Comparison of ENCODE assay signal across 11 mouse cellular contexts in genomic region chr4:62509946-62510345, GRCm38 (mm10). TPM values are rescaled to one million over a fixed set of nuclear protein-coding genes. Genes with fewer than 3 reads are reported as not detected.
DNase-seq lines count a peak whose midpoint lies in the region; ATAC-seq and TF ChIP-seq lines count a peak whose summit lies in the region.
"Had no signal": no experiment of that assay in that cellular context is flagged by ENCODE, and none has a peak within 500 bp of the region (broad histone marks: within the 10 kb centered on the region; RNA-seq: fewer than 3 reads in every experiment).

No protein-coding gene starts in this region.

- WGBS in kidney, embryonic 14.5 days, result 92% methylated on average over 11 of the region's 11 CpGs
- 87% methylated on average over 11 of the region's 11 CpGs for WGBS in forebrain, postnatal 0 days
- WGBS in forebrain, embryonic 16.5 days, result 93% methylated on average over 11 of the region's 11 CpGs

- H3K27ac ChIP-seq in kidney, embryonic 14.5 days (ENCODE audit: low read depth, low read length), result no peak overlapping the region
- no peak overlapping the region for H3K27ac ChIP-seq in forebrain, postnatal 0 days (ENCODE audit: low read depth, low read length)
- H3K27ac ChIP-seq in forebrain, embryonic 16.5 days (ENCODE audit: low read length), result no peak overlapping the region
- H3K27ac ChIP-seq: hindbrain, embryonic 14.5 days had no signal

- 0 out of 2 replicates have a peak, but pooled peaks cover 3% of the 10 kb centered on the region for H3K4me1 ChIP-seq in kidney, embryonic 14.5 days (ENCODE audit: control insufficient read depth, insufficient read depth, low read length)
- no peaks in the 10 kb centered on the region for H3K4me1 ChIP-seq in forebrain, postnatal 0 days (ENCODE audit: insufficient read depth)
- no peaks in the 10 kb centered on the region for H3K4me1 ChIP-seq in forebrain, embryonic 16.5 days (replicated peaks; ENCODE audit: control insufficient read depth, insufficient read depth, low read length)

- no peak overlapping the region for H3K4me2 ChIP-seq in kidney, embryonic 14.5 days (replicated peaks; ENCODE audit: low read depth, low read length)
- no peak overlapping the region for H3K4me2 ChIP-seq in forebrain, postnatal 0 days (ENCODE audit: low read depth)
- no peak overlapping the region for H3K4me2 ChIP-seq in forebrain, embryonic 16.5 days (ENCODE audit: low read length)
- H3K4me2 ChIP-seq: hindbrain, embryonic 14.5 days had no signal

- no peaks in the 10 kb centered on the region for H3K27me3 ChIP-seq in kidney, embryonic 14.5 days (ENCODE audit: control insufficient read depth, insufficient read depth, low read length)
- H3K27me3 ChIP-seq in forebrain, postnatal 0 days (ENCODE audit: insufficient read depth, low read length), result no peaks in the 10 kb centered on the region
- no peaks in the 10 kb centered on the region for H3K27me3 ChIP-seq in forebrain, embryonic 16.5 days (replicated peaks; ENCODE audit: control insufficient read depth, insufficient read depth, low read length)

- no peak for TF ChIP-seq CTCF in forebrain, postnatal 0 days (IDR thresholded peaks at IDR 0.05; ENCODE audit: low read depth)

- H3K36me3 ChIP-seq in kidney, embryonic 14.5 days (ENCODE audit: control insufficient read depth, insufficient read depth, low read length), result peaks cover 69% of the 10 kb centered on the region
- H3K36me3 ChIP-seq in forebrain, postnatal 0 days (ENCODE audit: insufficient read depth), result peaks cover 62% of the 10 kb centered on the region
- peaks cover 33% of the 10 kb centered on the region for H3K36me3 ChIP-seq in forebrain, embryonic 16.5 days (ENCODE audit: control insufficient read depth, insufficient read depth)

- no peak overlapping the region for H3K4me3 ChIP-seq in kidney, embryonic 14.5 days (ENCODE audit: low read length)
- H3K4me3 ChIP-seq in forebrain, postnatal 0 days (ENCODE audit: low read depth, low read length), result no peak overlapping the region
- no peak overlapping the region for H3K4me3 ChIP-seq in forebrain, embryonic 16.5 days (replicated peaks; ENCODE audit: low read length)

- no peak for ATAC-seq in kidney, embryonic 14.5 days (ENCODE audit: low FRiP score, low TSS enrichment)
- ATAC-seq in forebrain, postnatal 0 days, result no peak
- ATAC-seq in forebrain, embryonic 16.5 days, result no peak

- H3K9ac ChIP-seq in kidney, embryonic 14.5 days (ENCODE audit: low read depth, low read length), result no peak overlapping the region
- no peak overlapping the region for H3K9ac ChIP-seq in forebrain, postnatal 0 days
- no peak overlapping the region for H3K9ac ChIP-seq in forebrain, embryonic 16.5 days (replicated peaks; ENCODE audit: low read depth, low read length)
- H3K9ac ChIP-seq: hindbrain, embryonic 14.5 days had no signal

- no peaks in the 10 kb centered on the region for H3K9me3 ChIP-seq in kidney, embryonic 14.5 days (ENCODE audit: control insufficient read depth, low read length)
- H3K9me3 ChIP-seq in forebrain, postnatal 0 days (ENCODE audit: low read length), result no peaks in the 10 kb centered on the region
- no peaks in the 10 kb centered on the region for H3K9me3 ChIP-seq in forebrain, embryonic 16.5 days (ENCODE audit: control insufficient read depth, low read length)

- peak; percentile 77 for DNase-seq in kidney, adult 18-20 months
- peak; percentile 95 for DNase-seq in adrenal gland, adult 8-10 months
- DNase-seq in kidney, adult 9 months, result peak; percentile 90
- DNase-seq in ovary, postnatal 14 days (ENCODE audit: low spot score), result peak; percentile 58
- DNase-seq in forebrain, postnatal 0 days, result no peak
- DNase-seq in thymus, postnatal 0 days (ENCODE audit: low spot score), result no peak
- DNase-seq: thymus, postnatal 25 days had no signal

RNA-seq across cellular contexts. Expression of gene Hdhd3, which starts 6.7 kb away (rescaled TPM):
- polyA plus RNA-seq in kidney, embryonic 14.5 days (2014; fragmentation: Nextera tagmentation; extraction: Ambion mirVana), result 16.4 and 16.8 TPM in 2 replicates
- 10 to 100 TPM; 13.7 to 35.8 (median 23.6) TPM for total RNA-seq in adrenal gland, adult 8-10 months (2022)
- total RNA-seq in forebrain, postnatal 0 days (2014; rRNA removed), result 3.5 and 6.6 TPM in 2 replicates
- 4.4 and 4.6 TPM in 2 replicates for polyA plus RNA-seq in forebrain, postnatal 0 days (2015; fragmentation: Nextera tagmentation; extraction: Ambion mirVana)
- polyA plus RNA-seq in forebrain, embryonic 16.5 days (2015; fragmentation: Nextera tagmentation; extraction: Ambion mirVana), result 9.7 and 10.8 TPM in 2 replicates
- polyA plus RNA-seq in thymus, postnatal 0 days (2015; fragmentation: Nextera tagmentation; extraction: Ambion mirVana), result 7.0 and 7.5 TPM in 2 replicates

RNA-seq across cellular contexts. Expression of gene Alad, which starts 9.8 kb away (rescaled TPM):
- 107 and 108 TPM in 2 replicates for polyA plus RNA-seq in kidney, embryonic 14.5 days (2014; fragmentation: Nextera tagmentation; extraction: Ambion mirVana)
- 100 to 1,000 TPM; 135 to 180 (median 162) TPM for total RNA-seq in adrenal gland, adult 8-10 months (2022)
- 35.8 and 37.6 TPM in 2 replicates for total RNA-seq in forebrain, postnatal 0 days (2014; rRNA removed)
- 74.7 and 74.9 TPM in 2 replicates for polyA plus RNA-seq in forebrain, postnatal 0 days (2015; fragmentation: Nextera tagmentation; extraction: Ambion mirVana)
- polyA plus RNA-seq in forebrain, embryonic 16.5 days (2015; fragmentation: Nextera tagmentation; extraction: Ambion mirVana), result 67.7 and 68.4 TPM in 2 replicates
- 52.8 and 54.4 TPM in 2 replicates for polyA plus RNA-seq in thymus, postnatal 0 days (2015; fragmentation: Nextera tagmentation; extraction: Ambion mirVana)

RNA-seq across cellular contexts. Expression of gene Pole3, which starts 14.9 kb away (rescaled TPM):
- 89.5 and 104 TPM in 2 replicates for polyA plus RNA-seq in kidney, embryonic 14.5 days (2014; fragmentation: Nextera tagmentation; extraction: Ambion mirVana)
- 10 to 100 TPM; 55.6 to 59.0 (median 58.2) TPM for total RNA-seq in adrenal gland, adult 8-10 months (2022)
- 29.1 and 36.6 TPM in 2 replicates for total RNA-seq in forebrain, postnatal 0 days (2014; rRNA removed)
- 52.2 and 68.3 TPM in 2 replicates for polyA plus RNA-seq in forebrain, postnatal 0 days (2015; fragmentation: Nextera tagmentation; extraction: Ambion mirVana)
- polyA plus RNA-seq in forebrain, embryonic 16.5 days (2015; fragmentation: Nextera tagmentation; extraction: Ambion mirVana), result 81.6 and 92.0 TPM in 2 replicates
- 55.2 and 62.3 TPM in 2 replicates for polyA plus RNA-seq in thymus, postnatal 0 days (2015; fragmentation: Nextera tagmentation; extraction: Ambion mirVana)

RNA-seq across cellular contexts. Expression of gene 4933430I17Rik, which starts 15.2 kb away (rescaled TPM):
- 0.49 and 1.0 TPM in 2 replicates for polyA plus RNA-seq in kidney, embryonic 14.5 days (2014; fragmentation: Nextera tagmentation; extraction: Ambion mirVana)
- 1 to 10 TPM in 1 of 4 experiments, under 1 TPM in 3; 0.35 to 1.3 (median 0.47) TPM for total RNA-seq in adrenal gland, adult 8-10 months (2022)
- total RNA-seq in forebrain, postnatal 0 days (2014; rRNA removed), result 0.31 and 0.38 TPM in 2 replicates
- polyA plus RNA-seq in forebrain, postnatal 0 days (2015; fragmentation: Nextera tagmentation; extraction: Ambion mirVana), result 0.50 and 0.72 TPM in 2 replicates
- 0.58 and 0.61 TPM in 2 replicates for polyA plus RNA-seq in forebrain, embryonic 16.5 days (2015; fragmentation: Nextera tagmentation; extraction: Ambion mirVana)
- polyA plus RNA-seq in thymus, postnatal 0 days (2015; fragmentation: Nextera tagmentation; extraction: Ambion mirVana), result 0.32 and 0.49 TPM in 2 replicates
- total RNA-seq: megakaryocyte-erythroid progenitor cell, adult 5-6 weeks had no signal

RNA-seq across cellular contexts. Expression of gene Bspry, which starts 30.1 kb away (rescaled TPM):
- 16.8 and 25.8 TPM in 2 replicates for polyA plus RNA-seq in kidney, embryonic 14.5 days (2014; fragmentation: Nextera tagmentation; extraction: Ambion mirVana)
- total RNA-seq in adrenal gland, adult 8-10 months (2022), result 10 to 100 TPM in 2 of 4 experiments, 1 to 10 TPM in 2; 5.5 to 32.9 (median 15.0) TPM
- total RNA-seq in forebrain, postnatal 0 days (2014; rRNA removed), result 0.15 and 0.86 TPM in 2 replicates
- 0.31 and 0.51 TPM in 2 replicates for polyA plus RNA-seq in forebrain, postnatal 0 days (2015; fragmentation: Nextera tagmentation; extraction: Ambion mirVana)
- 0.62 and 0.71 TPM in 2 replicates for polyA plus RNA-seq in forebrain, embryonic 16.5 days (2015; fragmentation: Nextera tagmentation; extraction: Ambion mirVana)
- 10.6 TPM in 2 replicates for polyA plus RNA-seq in thymus, postnatal 0 days (2015; fragmentation: Nextera tagmentation; extraction: Ambion mirVana)

Comparison
In these comparisons a context has a peak if more than half of its experiments do, and no peak if none do; other contexts are left out.
1. DNase-seq: peak in kidney, adult 18-20 months (single experiment), adrenal gland, adult 8-10 months (single experiment), kidney, adult 9 months (single experiment) and ovary, postnatal 14 days (single experiment); none in forebrain, postnatal 0 days (single experiment) and thymus, postnatal 0 days (single experiment).